Mouse (Mus musculus) bone marrow macrophage, adult 2 months (primary cell): ENCODE results near the gene Tmub2.

Source experiments
- CTCF ChIP-seq: IDR thresholded peaks from 2 replicates; pipeline ENCODE4 v1.5.1; 2012; ENCODE audit warnings: low read depth, mild to moderate bottlenecking, low read length, moderate library complexity
- POLR2A ChIP-seq: IDR thresholded peaks from 2 replicates; pipeline ENCODE4 v1.6.1; 2012; ENCODE audit warnings: mild to moderate bottlenecking, low read depth, low read length, borderline replicate concordance

- TF ChIP-seq CTCF: no peak
- no peak for TF ChIP-seq POLR2A
Observed at GRCm38 (mm10) chr11:102299839-102300238, 15.1 kb downstream of the Tmub2 start.
